Mouse (Mus musculus) embryonic fibroblast, embryonic 13.5 days (primary cell): ENCODE data around the gene Tk2.
"Not testable (repeated sequence)": the region's sequence is repeated elsewhere in the genome, so short reads cannot be mapped to it uniquely, and the experiment has no call there.

Source experiments
- CTCF ChIP-seq: IDR thresholded peaks from 2 replicates; pipeline ENCODE4 v1.5.1; 2011; ENCODE audit warnings: mild to moderate bottlenecking, control low read depth, low read length, moderate library complexity, borderline replicate concordance; ENCODE audit not compliant: insufficient read depth
- POLR2A ChIP-seq: IDR thresholded peaks from 2 replicates; pipeline ENCODE4 v1.6.1; 2011; ENCODE audit warnings: low read depth, mild to moderate bottlenecking, control low read depth, low read length, moderate library complexity

DNA sequence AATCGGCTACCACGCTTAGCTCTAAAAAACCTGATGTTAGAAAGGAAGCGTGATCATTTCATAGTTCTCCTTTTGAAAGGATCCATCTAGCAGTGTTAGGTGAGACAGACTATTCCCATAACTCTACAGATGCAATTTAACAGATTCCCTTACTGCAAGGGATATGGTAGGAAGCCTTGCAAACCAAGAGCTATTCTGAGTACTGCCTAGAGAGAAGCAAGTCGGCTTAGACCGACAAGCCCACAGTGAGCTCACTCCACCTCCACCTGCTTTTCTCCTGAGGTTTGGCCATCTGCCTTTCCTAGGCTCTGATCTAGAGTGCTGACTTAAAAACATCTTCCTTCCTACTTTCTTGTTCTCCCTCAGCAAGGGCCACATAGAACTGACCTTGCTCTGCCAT lies 13.4 kb upstream of the Tk2 start:
- not testable (repeated sequence) for TF ChIP-seq POLR2A, CTCF
